Mouse (Mus musculus) T-helper 17 cell (primary cell): ENCODE results near the gene Fam178b.

Experiments
- in situ Hi-C, 2 experiments: fragments of 300-600 bp; cut with MboI, MseI; formaldehyde crosslinking; loops; 1 replicate in 1 of 2; 2 replicates in 1 of 2; pipeline ENCODE4 v1.15.1; 2025; ENCODE audit warnings: high pct_unique_total_duplicates in 2 of 2

Gene Fam178b

DNA sequence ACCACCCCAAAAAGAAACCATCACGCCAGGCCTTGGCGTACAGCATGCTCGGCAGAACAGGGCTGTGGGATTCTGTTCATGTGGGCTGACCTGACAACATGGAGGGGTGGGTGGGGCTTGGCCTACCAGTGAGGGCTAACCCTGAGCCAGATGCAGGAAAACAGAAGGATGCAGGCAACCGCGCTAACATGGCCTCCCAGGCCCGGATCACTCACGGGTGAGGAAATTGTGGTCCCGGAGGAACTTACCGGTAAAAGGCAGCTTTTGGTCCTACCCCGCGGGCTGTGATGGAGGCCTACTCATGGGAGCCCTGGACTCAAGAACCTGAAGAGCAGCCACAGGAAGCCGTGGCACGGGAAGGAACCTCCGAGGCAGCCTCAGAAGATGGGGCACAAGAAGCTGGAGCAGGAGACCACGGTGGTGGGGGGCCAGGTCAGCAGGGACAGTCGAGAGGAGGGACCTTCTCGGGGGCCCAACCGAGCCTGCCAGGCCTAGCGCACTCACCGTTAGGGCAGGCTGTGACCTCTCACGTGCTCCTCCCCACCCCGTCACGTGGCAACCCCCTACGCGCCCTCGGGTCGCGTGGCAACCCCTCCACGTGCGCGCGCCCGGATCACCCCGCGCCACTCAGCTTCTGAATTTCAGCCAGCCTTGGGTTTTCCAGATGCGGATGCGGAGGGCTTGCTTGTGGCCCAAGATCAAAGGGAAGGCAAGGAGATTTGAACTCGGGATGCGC is at the start of gene Fam178b:
TSS of gene Fam178b (minus strand) at position 564 of the 736 bp plus-strand sequence.
- in situ Hi-C loops, result no loop called here

DNA sequence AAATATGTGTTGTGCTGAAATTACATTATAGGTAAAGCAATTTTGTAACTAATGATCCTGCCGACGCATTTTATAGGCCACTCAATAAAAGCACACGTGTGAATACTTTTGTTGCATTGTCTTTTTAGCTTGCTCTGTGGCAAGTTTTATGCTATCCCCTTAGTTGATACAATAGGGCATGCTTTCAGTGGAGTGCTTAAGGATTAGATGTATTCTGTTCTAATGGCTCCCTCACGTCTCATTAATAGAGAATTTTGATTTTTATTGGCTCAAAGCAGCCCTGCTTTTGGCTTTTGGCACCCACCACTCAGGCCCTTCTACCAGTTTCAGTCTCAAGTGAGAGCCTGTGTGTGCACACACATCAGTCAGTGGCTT is 41.1 kb upstream of the Fam178b start:
- in situ Hi-C loops, result no loop called here

GRCm38 (mm10) chr1:36723146-36724056 is 40.4 kb upstream of the Fam178b start:
- in situ Hi-C loops, result no loop called here

- in situ Hi-C loops, result no loop called here
Measured at GRCm38 (mm10) chr1:36718786-36719185, 35.8 kb upstream of the Fam178b start.

- in situ Hi-C loops, result no loop called here
Measured at GRCm38 (mm10) chr1:36714311-36714710, 31.3 kb upstream of the Fam178b start, which contains the start of gene Actr1b. Actr1b (minus strand) TSS chr1:36714422.

GRCm38 (mm10) chr1:36711104-36711503 is 28.1 kb upstream of the Fam178b start:
- in situ Hi-C loops, result no loop called here

GRCm38 (mm10) chr1:36709854-36710280 is 26.9 kb upstream of the Fam178b start, which contains the start of gene 4933424G06Rik:
4933424G06Rik (plus strand) TSS chr1:36710149.
- in situ Hi-C loops, result loop anchor here in 1 of 2 experiments (5.0 kb wide), 1 partner anchor 57 kb away; no protein-coding TSS in a partner anchor

- in situ Hi-C loops, result loop anchor here in 1 of 2 experiments (5.0 kb wide), 1 partner anchor 58 kb away; no protein-coding TSS in a partner anchor
Measured at GRCm38 (mm10) chr1:36709055-36709853, 26.3 kb upstream of the Fam178b start.

- in situ Hi-C loops, result loop anchor here in 1 of 2 experiments (5.0 kb wide), 1 partner anchor 59 kb away; no protein-coding TSS in a partner anchor
Measured at GRCm38 (mm10) chr1:36708626-36709025, 25.6 kb upstream of the Fam178b start.

DNA sequence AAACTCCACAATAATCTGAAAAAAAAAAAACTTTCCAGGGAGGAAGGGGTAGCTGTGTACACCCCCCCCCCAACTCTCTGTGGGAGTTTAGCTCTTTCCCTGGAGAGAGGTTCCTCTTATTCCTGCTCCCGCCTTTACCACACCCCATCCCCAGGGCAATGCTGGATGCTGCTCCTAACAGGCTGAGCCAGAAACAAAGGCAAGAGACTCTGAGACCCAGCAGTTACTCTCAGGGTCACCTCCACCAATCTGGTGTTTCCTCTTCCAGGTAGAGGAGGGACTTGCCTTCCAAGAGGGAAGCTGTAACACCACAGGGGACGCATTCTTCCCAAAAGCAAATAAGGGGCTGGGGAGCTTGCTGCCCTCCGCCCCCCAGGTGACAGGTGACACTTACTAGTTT is 24.8 kb upstream of the Fam178b start:
- in situ Hi-C loops, result loop anchor here in 1 of 2 experiments (5.0 kb wide), 1 partner anchor 60 kb away; no protein-coding TSS in a partner anchor

- in situ Hi-C loops, result loop anchor here in 1 of 2 experiments (5.0 kb wide), 1 partner anchor 60 kb away; no protein-coding TSS in a partner anchor
Measured at GRCm38 (mm10) chr1:36707166-36707565, 24.2 kb upstream of the Fam178b start.

GRCm38 (mm10) chr1:36697030-36697429 is 14.0 kb upstream of the Fam178b start:
- in situ Hi-C loops, result no loop called here

- in situ Hi-C loops, result no loop called here
Measured at GRCm38 (mm10) chr1:36696411-36696810, 13.4 kb upstream of the Fam178b start.

DNA sequence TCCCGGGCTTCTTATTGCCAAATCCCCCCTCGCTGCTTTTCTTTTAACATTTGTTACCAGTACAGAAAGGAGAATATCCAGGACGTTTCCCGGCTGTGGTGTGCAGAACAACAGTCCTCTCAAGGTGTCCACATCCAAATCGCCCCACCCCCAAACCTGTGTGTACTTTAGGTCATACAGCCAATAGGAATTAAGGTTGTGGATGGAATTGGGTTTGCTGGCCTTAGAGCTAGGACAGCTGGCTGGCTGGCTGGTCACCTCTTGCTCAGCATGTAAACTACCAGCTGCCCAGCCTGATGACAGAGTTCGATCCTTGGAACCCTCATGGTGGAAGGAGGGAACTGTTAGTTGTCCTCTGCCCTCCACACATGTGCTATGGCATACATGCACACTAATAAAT is 11.9 kb upstream of the Fam178b start:
- in situ Hi-C loops, result loop anchor here in 1 of 2 experiments (5.0 kb wide), 1 partner anchor 77 kb away; no protein-coding TSS in a partner anchor

- in situ Hi-C loops, result loop anchor here in 1 of 2 experiments (5.0 kb wide), 1 partner anchor 81 kb away; no protein-coding TSS in a partner anchor
Measured at GRCm38 (mm10) chr1:36691271-36692155, 8.5 kb upstream of the Fam178b start, which contains the start of gene Cox5b. Cox5b (plus strand) TSS chr1:36691449.

GRCm38 (mm10) chr1:36690671-36691235 is 7.8 kb upstream of the Fam178b start:
- in situ Hi-C loops, result loop anchor here in 1 of 2 experiments (5.0 kb wide), 1 partner anchor 82 kb away; no protein-coding TSS in a partner anchor

GRCm38 (mm10) chr1:36683810-36684467 is 956 bp upstream of the Fam178b start:
- in situ Hi-C loops, result no loop called here

DNA sequence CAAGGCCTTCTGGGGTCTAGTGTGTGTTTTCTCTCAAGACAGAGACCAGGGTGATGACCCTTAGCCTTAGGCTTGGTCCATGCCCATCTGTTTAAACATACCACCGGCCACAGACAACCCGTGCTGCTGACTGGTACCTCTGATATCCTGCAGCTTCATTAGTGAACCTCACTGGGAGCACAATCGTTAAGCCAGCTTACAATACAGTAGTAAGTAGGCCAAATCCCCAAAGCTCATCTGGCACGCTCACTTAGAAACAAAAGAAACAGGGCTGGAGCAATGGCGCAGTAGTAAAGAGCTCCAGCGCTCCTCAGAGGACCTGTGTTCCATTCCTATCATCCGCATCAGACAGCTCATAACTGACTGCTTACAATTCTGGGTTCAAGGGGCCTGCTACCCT is 2.1 kb downstream of the Fam178b start:
- in situ Hi-C loops, result no loop called here

DNA sequence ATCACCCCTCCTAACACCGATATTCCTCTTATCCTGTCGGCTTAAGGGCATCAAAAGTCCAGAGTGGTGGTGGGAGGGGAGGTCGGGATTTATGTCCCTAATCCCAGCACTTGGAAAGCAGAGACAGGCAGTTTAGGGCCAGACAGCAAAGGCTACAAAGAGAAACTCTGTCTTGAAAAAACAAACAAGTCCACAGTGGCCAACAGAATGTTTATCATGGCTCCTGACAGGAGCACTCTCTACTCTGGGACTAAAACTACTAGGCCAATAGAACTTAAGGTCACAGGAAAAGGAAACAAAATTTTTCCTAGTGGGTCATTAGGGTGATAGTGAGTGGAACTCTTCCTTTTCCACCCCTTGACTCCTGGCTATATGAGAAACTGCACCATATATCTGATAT is 8.0 kb downstream of the Fam178b start:
- in situ Hi-C loops, result loop anchor here in 1 of 2 experiments (5.0 kb wide), 1 partner anchor 77 kb away; no protein-coding TSS in a partner anchor
